14 mouse cellular contexts compared by ENCODE assay signal in the genomic region with DNA sequence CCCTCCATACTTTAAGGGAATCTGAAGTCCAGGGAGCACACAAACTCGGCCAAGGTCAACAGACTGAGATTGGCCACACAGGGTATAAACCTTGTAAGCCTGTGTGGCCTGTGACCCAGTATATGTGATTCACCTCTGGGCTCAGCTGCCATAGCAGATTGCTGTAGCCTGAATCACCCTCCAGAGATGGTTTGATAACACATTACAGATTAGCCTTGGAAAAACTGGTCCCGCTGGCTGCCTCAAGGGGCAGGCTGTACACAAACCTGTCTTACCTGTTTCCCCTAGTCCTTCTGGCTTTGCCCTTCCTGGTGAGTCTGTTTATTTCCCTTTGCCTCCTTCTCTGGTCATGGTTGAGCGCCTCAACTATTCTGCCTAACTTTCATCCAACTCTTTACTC.
DNase-seq lines count a peak whose midpoint lies in the region; ATAC-seq lines count a peak whose summit lies in the region.
"Had no signal": no experiment of that assay in that cellular context is flagged by ENCODE, and none has a peak within 500 bp of the region (broad histone marks: within the 10 kb centered on the region; RNA-seq: fewer than 3 reads in every experiment).

No protein-coding gene starts in this region.

- WGBS in intestine, embryonic 14.5 days, result 58% methylated on average over 3 of the region's 3 CpGs
- 60% methylated on average over 3 of the region's 3 CpGs for WGBS in stomach, embryonic 16.5 days
- WGBS in midbrain, embryonic 16.5 days, result 77% methylated on average over 3 of the region's 3 CpGs
- WGBS in neural tube, embryonic 15.5 days, result 73% methylated on average over 3 of the region's 3 CpGs

- no peaks in the 10 kb centered on the region for H3K4me1 ChIP-seq in intestine, embryonic 14.5 days (replicated peaks; ENCODE audit: control insufficient read depth, insufficient read depth, low read length)
- no peaks in the 10 kb centered on the region for H3K4me1 ChIP-seq in stomach, embryonic 16.5 days (ENCODE audit: control insufficient read depth, insufficient read depth, low read length)
- no peaks in the 10 kb centered on the region for H3K4me1 ChIP-seq in midbrain, embryonic 16.5 days (ENCODE audit: control insufficient read depth, insufficient read depth, low read length)
- peaks cover 12% of the 10 kb centered on the region for H3K4me1 ChIP-seq in neural tube, embryonic 15.5 days

- no peaks in the 10 kb centered on the region for H3K27me3 ChIP-seq in intestine, embryonic 14.5 days (replicated peaks; ENCODE audit: control insufficient read depth, insufficient read depth, low read length)
- H3K27me3 ChIP-seq in stomach, embryonic 16.5 days (ENCODE audit: control insufficient read depth, insufficient read depth, low read length), result no peaks in the 10 kb centered on the region
- H3K27me3 ChIP-seq in midbrain, embryonic 16.5 days (ENCODE audit: control insufficient read depth, insufficient read depth, low read depth, low read length), result no peaks in the 10 kb centered on the region
- H3K27me3 ChIP-seq in neural tube, embryonic 15.5 days (replicated peaks), result no peaks in the 10 kb centered on the region
- H3K27me3 ChIP-seq: neural tube, embryonic 13.5 days had no signal

- no peak overlapping the region for H3K4me3 ChIP-seq in intestine, embryonic 14.5 days (ENCODE audit: low read depth, low read length)
- H3K4me3 ChIP-seq in stomach, embryonic 16.5 days (replicated peaks; ENCODE audit: low read length), result no peak overlapping the region
- no peak overlapping the region for H3K4me3 ChIP-seq in midbrain, embryonic 16.5 days (ENCODE audit: low read depth, low read length)
- no peak overlapping the region for H3K4me3 ChIP-seq in neural tube, embryonic 15.5 days (replicated peaks)
- H3K4me3 ChIP-seq: neural tube, embryonic 13.5 days had no signal

- peak; percentile 72 for ATAC-seq in intestine, embryonic 14.5 days (replicated peaks; ENCODE audit: low FRiP score, low TSS enrichment, low read depth)
- peak; percentile 89; the same call in 1 of the 2 replicates for ATAC-seq in stomach, embryonic 16.5 days (ENCODE audit: insufficient read depth, low FRiP score)
- no peak for ATAC-seq in midbrain, embryonic 16.5 days
- ATAC-seq in neural tube, embryonic 15.5 days (ENCODE audit: low FRiP score), result no peak
- ATAC-seq: forebrain, embryonic 16.5 days had no signal

- H3K9me3 ChIP-seq in intestine, embryonic 14.5 days (ENCODE audit: control insufficient read depth, low read length), result no peaks in the 10 kb centered on the region
- no peaks in the 10 kb centered on the region for H3K9me3 ChIP-seq in stomach, embryonic 16.5 days (replicated peaks; ENCODE audit: control insufficient read depth, low read length)
- H3K9me3 ChIP-seq in midbrain, embryonic 16.5 days (replicated peaks; ENCODE audit: control insufficient read depth, low read length, poor library complexity, severe bottlenecking), result no peaks in the 10 kb centered on the region
- H3K9me3 ChIP-seq in neural tube, embryonic 15.5 days (replicated peaks), result no peaks in the 10 kb centered on the region
- H3K9me3 ChIP-seq: neural tube, embryonic 13.5 days had no signal

- intact Hi-C loops in heart, postnatal 10 days (cut with DNase I), result no loop called here

- H3K4me2 ChIP-seq in intestine, embryonic 14.5 days (ENCODE audit: low read length), result no peak overlapping the region
- H3K4me2 ChIP-seq in stomach, embryonic 16.5 days (ENCODE audit: low read depth, low read length), result no peak overlapping the region
- H3K4me2 ChIP-seq in midbrain, embryonic 16.5 days (ENCODE audit: low read length), result no peak overlapping the region
- H3K4me2 ChIP-seq in neural tube, embryonic 15.5 days, result no peak overlapping the region
- H3K4me2 ChIP-seq: neural tube, embryonic 13.5 days had no signal

- no peak overlapping the region for H3K27ac ChIP-seq in intestine, embryonic 14.5 days (ENCODE audit: low read depth)
- H3K27ac ChIP-seq in stomach, embryonic 16.5 days (ENCODE audit: low read length), result peak overlapping the region; percentile 49; the same call in 1 of the 2 replicates
- no peak overlapping the region for H3K27ac ChIP-seq in midbrain, embryonic 16.5 days (ENCODE audit: low read length)
- no peak overlapping the region for H3K27ac ChIP-seq in neural tube, embryonic 15.5 days (replicated peaks)
- H3K27ac ChIP-seq: neural tube, embryonic 13.5 days had no signal

- no peaks in the 10 kb centered on the region for H3K36me3 ChIP-seq in intestine, embryonic 14.5 days (ENCODE audit: control insufficient read depth, insufficient read depth, low read length)
- no peaks in the 10 kb centered on the region for H3K36me3 ChIP-seq in stomach, embryonic 16.5 days (ENCODE audit: control insufficient read depth, insufficient read depth, low read length)
- no peaks in the 10 kb centered on the region for H3K36me3 ChIP-seq in midbrain, embryonic 16.5 days (ENCODE audit: control insufficient read depth, insufficient read depth, low read length)
- H3K36me3 ChIP-seq in neural tube, embryonic 15.5 days, result no peaks in the 10 kb centered on the region
- H3K36me3 ChIP-seq: neural tube, embryonic 13.5 days had no signal

- no peak overlapping the region for H3K9ac ChIP-seq in intestine, embryonic 14.5 days (ENCODE audit: low read length)
- no peak overlapping the region for H3K9ac ChIP-seq in stomach, embryonic 16.5 days (ENCODE audit: low read length)
- H3K9ac ChIP-seq in midbrain, embryonic 16.5 days (ENCODE audit: low read depth, low read length), result no peak overlapping the region
- no peak overlapping the region for H3K9ac ChIP-seq in neural tube, embryonic 15.5 days (replicated peaks)
- H3K9ac ChIP-seq: neural tube, embryonic 13.5 days had no signal

- DNase-seq in embryo, embryonic 11 days, result peak; percentile 2
- no peak for DNase-seq in embryo, embryonic 9.5 days (ENCODE audit: extremely low spot score)
- DNase-seq in intestine, embryonic 14.5 days (ENCODE audit: low spot score), result no peak
- DNase-seq in kidney, postnatal 14 days, result peak; percentile 65
- DNase-seq in heart, postnatal 10 days, result no peak
- DNase-seq: B cell, adult 2 months; heart, adult 18-20 months; heart, postnatal 4 days; thymus, postnatal 36 days had no signal

Comparison
In these comparisons a context has a peak if more than half of its experiments do, and no peak if none do; other contexts are left out.
1. DNase-seq: peak in embryo, embryonic 11 days (single experiment) and kidney, postnatal 14 days (single experiment); none in embryo, embryonic 9.5 days (single experiment), intestine, embryonic 14.5 days (single experiment) and heart, postnatal 10 days (0 of 2).
2. ATAC-seq: peak in intestine, embryonic 14.5 days (single experiment) and stomach, embryonic 16.5 days (single experiment); none in midbrain, embryonic 16.5 days (single experiment) and neural tube, embryonic 15.5 days (single experiment).